Mouse (Mus musculus): Measurements from ENCODE around the gene Ankfn1. TPM values are rescaled to one million over a fixed set of nuclear protein-coding genes. Genes with fewer than 3 reads are reported as not detected.

Gene Ankfn1
- polyA plus RNA-seq, 1 experiment from 2014 or later, result 0.82 TPM

- WGBS, result 3% methylated on average over 29 of the region's 29 CpGs
- Histone ChIP-seq H3K36me3 (no peaks in the 10 kb centered on the region), H3K4me1 (replicated peaks) (peaks cover 24% of the 10 kb centered on the region), H3K27me3 (ENCODE audit: insufficient read depth, poor library complexity, severe bottlenecking) (peaks cover 4% of the 10 kb centered on the region; the same call in 1 of the 2 replicates), H3K4me3 (peak overlapping the region; percentile 43), H3K9me3 (peaks cover 8% of the 10 kb centered on the region; the same call in 1 of the 2 replicates), H3K27ac (peak overlapping the region; percentile 79)
- peak; percentile 48 for DNase-seq (ENCODE audit: low spot score)
Observed at GRCm38 (mm10) chr11:89544856-89545817, 232.3 kb downstream of the Ankfn1 start.

DNA sequence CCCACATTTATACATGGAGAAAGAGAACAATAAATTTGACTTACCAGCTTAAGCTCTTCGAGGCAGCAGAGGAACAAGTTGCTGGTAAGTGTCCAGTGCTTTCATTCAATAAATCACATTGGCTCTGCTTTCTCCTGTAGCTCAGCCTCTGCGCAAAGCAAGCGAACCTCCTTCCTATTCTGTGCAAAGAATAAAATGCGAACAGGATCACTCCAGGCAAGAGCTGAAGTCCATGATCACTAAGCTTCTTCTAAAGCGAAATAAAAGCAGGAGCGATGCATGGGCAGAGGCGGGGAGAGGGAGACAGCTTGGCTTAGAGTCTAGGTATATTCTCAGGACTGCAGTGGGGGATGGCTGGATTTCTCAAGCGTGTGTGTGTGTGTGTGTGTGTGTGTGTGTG, 239.1 kb downstream of the Ankfn1 start:
- WGBS, result 81% methylated on average over 8 of the region's 8 CpGs
- H3K9me3 ChIP-seq, result peaks cover 7% of the 10 kb centered on the region; the same call in 1 of the 2 replicates

DNA sequence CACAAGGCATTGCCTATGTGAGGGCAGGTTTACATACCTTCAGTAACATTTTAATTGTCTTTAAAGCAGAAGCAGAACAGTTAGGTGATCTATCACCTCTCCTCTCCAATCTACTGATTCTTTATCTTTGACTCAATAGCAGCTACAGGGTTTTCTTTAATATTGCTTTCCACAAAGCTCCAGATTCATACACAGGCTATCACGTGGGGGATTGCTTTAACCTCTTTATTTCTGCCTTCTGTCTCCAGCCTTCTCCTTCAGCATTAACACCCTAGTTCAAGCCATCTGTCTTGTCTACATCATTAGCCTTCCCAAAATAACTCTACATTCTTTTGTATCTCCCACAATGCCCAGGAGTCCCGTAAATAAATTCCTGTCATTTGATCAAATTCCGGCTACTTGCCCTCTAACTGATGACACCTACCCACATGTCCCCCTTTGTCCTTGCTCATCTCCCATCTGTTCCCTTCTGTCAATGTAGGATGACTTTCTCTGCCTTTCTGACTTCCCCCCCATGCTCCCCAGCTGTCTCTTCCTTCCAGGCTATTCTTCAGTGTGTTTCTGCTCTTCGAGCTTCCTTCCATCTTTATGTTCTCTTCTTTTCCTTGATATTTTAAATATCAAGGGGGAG, 249.5 kb downstream of the Ankfn1 start:
- DNase-seq (ENCODE audit: low spot score), result no peak
- WGBS, result 72% methylated on average over 4 of the region's 4 CpGs
- Histone ChIP-seq H3K36me3 (no peaks in the 10 kb centered on the region), H3K4me1 (replicated peaks) (0 out of 2 replicates have a peak, but pooled peaks cover 3% of the 10 kb centered on the region), H3K27ac (no peak overlapping the region), H3K4me3 (no peak overlapping the region), H3K9me3 (no peaks in the 10 kb centered on the region), H3K27me3 (ENCODE audit: insufficient read depth, poor library complexity, severe bottlenecking) (no peaks in the 10 kb centered on the region)

More for the DNA sequence above, 239.1 kb downstream of the Ankfn1 start:
- no peaks in the 10 kb centered on the region for H3K27me3 ChIP-seq (ENCODE audit: insufficient read depth, poor library complexity, severe bottlenecking)
- peaks cover 9% of the 10 kb centered on the region; the same call in 1 of the 2 replicates for H3K4me1 ChIP-seq (replicated peaks)
- no peak overlapping the region for H3K27ac ChIP-seq
- DNase-seq (ENCODE audit: low spot score), result no peak
- H3K4me3 ChIP-seq, result no peak overlapping the region
- H3K36me3 ChIP-seq, result no peaks in the 10 kb centered on the region

DNA sequence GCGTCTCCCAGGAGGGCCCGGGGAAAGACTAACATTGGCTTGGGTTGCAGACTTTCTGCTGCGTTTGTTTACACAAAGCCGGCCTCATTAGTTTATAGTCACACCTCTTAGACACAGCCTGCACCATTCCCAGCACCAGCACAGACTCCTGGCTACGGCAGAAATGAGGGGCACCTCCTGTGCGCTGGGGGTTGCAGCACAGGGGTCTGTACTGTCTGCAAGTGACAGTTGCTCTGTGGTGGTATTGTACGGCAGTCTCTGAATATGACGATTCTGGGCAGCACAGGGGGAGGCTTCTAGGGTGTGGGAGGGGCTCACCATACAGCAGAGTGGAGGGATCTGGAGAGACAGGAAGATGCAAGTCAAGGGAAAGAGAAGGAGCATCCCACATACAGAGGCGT, 262.0 kb downstream of the Ankfn1 start:
- 66% methylated on average over 9 of the region's 9 CpGs for WGBS
- H3K4me3 ChIP-seq, result no peak overlapping the region
- no peak overlapping the region for H3K27ac ChIP-seq
- H3K4me1 ChIP-seq (replicated peaks), result peaks cover 6% of the 10 kb centered on the region
- peaks cover 3% of the 10 kb centered on the region; the same call in 1 of the 2 replicates for H3K27me3 ChIP-seq (ENCODE audit: insufficient read depth, poor library complexity, severe bottlenecking)
- no peaks in the 10 kb centered on the region for H3K9me3 ChIP-seq
- no peaks in the 10 kb centered on the region for H3K36me3 ChIP-seq
- DNase-seq (ENCODE audit: low spot score), result no peak

DNA sequence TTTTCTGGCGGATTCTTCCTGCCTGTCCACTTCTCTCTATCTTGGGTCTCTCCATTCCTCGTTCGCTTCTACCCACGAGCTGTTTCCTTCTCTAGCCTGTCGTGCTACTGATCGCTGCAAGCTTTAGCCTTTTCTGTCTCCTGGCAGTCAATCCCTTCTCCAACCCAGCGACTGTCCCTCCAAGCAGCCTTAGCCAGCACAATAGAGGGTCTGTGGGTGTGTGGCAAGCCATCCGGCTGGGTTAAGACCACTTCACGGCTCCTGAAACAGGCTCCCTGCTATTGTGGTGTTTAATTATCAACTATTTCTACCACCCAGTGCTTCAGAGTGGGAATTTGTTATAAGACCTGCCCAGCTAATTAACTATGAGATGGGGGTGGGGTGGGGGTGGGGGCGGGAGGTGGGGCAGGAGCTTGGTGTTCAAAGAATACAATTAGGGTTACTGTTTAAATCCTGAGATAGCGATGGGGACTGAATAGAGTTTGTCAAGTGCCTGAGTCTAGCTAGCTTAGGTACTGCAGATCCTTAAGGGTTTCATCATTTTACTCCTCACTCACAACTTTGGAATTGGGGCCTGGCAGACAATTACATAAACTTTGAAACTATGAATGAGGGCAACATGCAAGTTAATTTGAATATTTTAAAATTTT, 268.7 kb downstream of the Ankfn1 start:
- Histone ChIP-seq H3K36me3 (no peaks in the 10 kb centered on the region), H3K27me3 (ENCODE audit: insufficient read depth, poor library complexity, severe bottlenecking) (peaks cover 5% of the 10 kb centered on the region; the same call in 1 of the 2 replicates), H3K27ac (peak overlapping the region; percentile 51; the same call in 1 of the 2 replicates), H3K4me3 (no peak overlapping the region), H3K9me3 (no peaks in the 10 kb centered on the region), H3K4me1 (replicated peaks) (peaks cover 27% of the 10 kb centered on the region)
- peak; percentile 16 for DNase-seq (ENCODE audit: low spot score)
- WGBS, result 18% methylated on average over 11 of the region's 11 CpGs

DNA sequence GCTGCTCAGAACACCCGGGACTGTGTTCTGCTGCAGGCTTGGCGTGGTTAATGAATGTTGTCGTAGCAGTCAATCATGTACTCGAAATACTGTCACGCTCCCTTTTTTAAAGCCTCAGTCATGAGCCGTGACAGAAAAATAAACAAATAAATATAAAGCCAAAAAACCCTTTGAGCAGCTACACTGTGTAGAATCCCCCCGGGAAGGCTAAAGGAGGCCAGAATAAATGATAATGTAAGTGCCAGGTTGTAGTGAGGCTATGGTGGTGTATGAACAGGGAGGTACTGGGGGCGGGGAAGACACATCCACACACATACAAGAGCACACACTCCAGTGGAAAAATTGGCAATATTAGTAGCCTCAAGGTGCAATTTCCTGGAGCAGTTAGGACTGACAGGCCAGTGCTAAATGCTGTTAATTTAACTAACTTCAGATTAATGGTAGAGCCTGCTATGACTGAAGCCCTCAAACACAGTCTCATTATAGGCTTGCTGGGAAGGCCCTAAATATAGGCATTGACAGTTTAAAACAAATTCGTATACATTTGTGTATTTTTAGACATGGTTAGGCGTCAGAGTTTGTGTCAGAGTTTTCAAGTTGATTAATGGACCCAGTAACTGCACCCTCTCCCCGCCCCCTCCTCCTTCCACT, 270.7 kb downstream of the Ankfn1 start:
- WGBS, result 64% methylated on average over 11 of the region's 11 CpGs
- DNase-seq (ENCODE audit: low spot score), result no peak
- Histone ChIP-seq H3K27ac (no peak overlapping the region), H3K4me1 (replicated peaks) (peaks cover 27% of the 10 kb centered on the region), H3K9me3 (no peaks in the 10 kb centered on the region), H3K36me3 (no peaks in the 10 kb centered on the region), H3K4me3 (no peak overlapping the region), H3K27me3 (ENCODE audit: insufficient read depth, poor library complexity, severe bottlenecking) (peaks cover 5% of the 10 kb centered on the region; the same call in 1 of the 2 replicates)

DNA sequence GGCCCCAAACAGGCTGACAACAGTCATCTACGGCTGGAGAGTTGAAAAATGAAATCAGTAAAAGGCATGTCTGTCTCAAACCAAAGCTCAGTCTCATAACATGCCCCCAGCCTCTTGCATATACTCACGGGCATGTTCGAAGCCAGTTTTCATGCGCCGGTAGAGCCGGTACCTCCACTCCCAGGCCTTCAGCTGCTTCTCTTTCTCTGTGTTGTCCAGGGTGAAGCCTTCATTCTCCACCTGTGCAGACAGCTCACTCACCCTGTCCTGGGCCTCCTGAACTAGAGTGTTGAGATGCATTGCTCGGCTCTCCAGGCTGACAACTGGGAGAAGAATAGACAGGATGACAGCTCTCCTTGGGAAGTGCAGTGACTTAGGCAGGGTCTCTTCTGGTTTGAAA, 272.4 kb downstream of the Ankfn1 start:
- H3K36me3 ChIP-seq, result no peaks in the 10 kb centered on the region
- no peak overlapping the region for H3K27ac ChIP-seq
- 78% methylated on average over 7 of the region's 7 CpGs for WGBS
- H3K9me3 ChIP-seq, result no peaks in the 10 kb centered on the region
- H3K27me3 ChIP-seq (ENCODE audit: insufficient read depth, poor library complexity, severe bottlenecking), result peaks cover 2% of the 10 kb centered on the region; the same call in 1 of the 2 replicates
- no peak for DNase-seq (ENCODE audit: low spot score)
- H3K4me1 ChIP-seq (replicated peaks), result peaks cover 27% of the 10 kb centered on the region
- no peak overlapping the region for H3K4me3 ChIP-seq

DNA sequence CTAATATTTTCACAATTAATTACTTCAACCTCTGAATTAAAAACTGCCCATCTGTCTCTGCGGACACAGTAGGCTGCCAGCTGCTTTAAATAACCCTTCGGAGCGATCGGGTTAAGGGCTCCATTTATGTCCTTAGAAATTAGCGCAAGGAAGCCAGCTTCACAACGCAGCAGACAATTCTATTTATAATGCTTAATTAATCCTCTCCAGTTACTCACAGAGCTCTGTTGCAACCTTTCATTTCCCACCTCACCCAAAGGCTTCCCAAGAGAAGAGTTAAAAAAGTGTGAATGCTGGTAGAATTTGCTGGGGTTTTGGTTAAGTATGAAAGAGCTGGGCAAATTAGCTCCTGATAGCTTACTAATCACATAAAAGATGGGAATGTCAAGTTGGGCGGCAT, 275.7 kb downstream of the Ankfn1 start:
- WGBS, result 77% methylated on average over 7 of the region's 7 CpGs

GRCm38 (mm10) chr11:89500961-89501360, 276.5 kb downstream of the Ankfn1 start:
- no peak for DNase-seq (ENCODE audit: low spot score)
- Histone ChIP-seq H3K9me3 (no peaks in the 10 kb centered on the region), H3K36me3 (no peaks in the 10 kb centered on the region), H3K4me3 (no peak overlapping the region), H3K27me3 (ENCODE audit: insufficient read depth, poor library complexity, severe bottlenecking) (no peaks in the 10 kb centered on the region), H3K27ac (no peak overlapping the region), H3K4me1 (replicated peaks) (no peaks in the 10 kb centered on the region)
- WGBS, result 86% methylated on average over 2 of the region's 2 CpGs

More for the DNA sequence above, 275.7 kb downstream of the Ankfn1 start:
- no peak overlapping the region for H3K27ac ChIP-seq
- H3K4me1 ChIP-seq (replicated peaks), result peaks cover 5% of the 10 kb centered on the region; the same call in 1 of the 2 replicates
- H3K9me3 ChIP-seq, result no peaks in the 10 kb centered on the region
- H3K27me3 ChIP-seq (ENCODE audit: insufficient read depth, poor library complexity, severe bottlenecking), result no peaks in the 10 kb centered on the region
- H3K36me3 ChIP-seq, result no peaks in the 10 kb centered on the region
- no peak for DNase-seq (ENCODE audit: low spot score)
- H3K4me3 ChIP-seq, result no peak overlapping the region

GRCm38 (mm10) chr11:89481084-89481483, 296.4 kb downstream of the Ankfn1 start:
- Histone ChIP-seq H3K9me3 (no peaks in the 10 kb centered on the region), H3K27me3 (ENCODE audit: insufficient read depth, poor library complexity, severe bottlenecking) (no peaks in the 10 kb centered on the region), H3K4me3 (no peak overlapping the region), H3K27ac (no peak overlapping the region), H3K4me1 (replicated peaks) (peaks cover 4% of the 10 kb centered on the region; the same call in 1 of the 2 replicates), H3K36me3 (no peaks in the 10 kb centered on the region)
- DNase-seq (ENCODE audit: low spot score), result no peak
- WGBS, result 72% methylated on average over 6 of the region's 6 CpGs

- H3K9me3 ChIP-seq, result no peaks in the 10 kb centered on the region
- H3K27me3 ChIP-seq (ENCODE audit: insufficient read depth, poor library complexity, severe bottlenecking), result no peaks in the 10 kb centered on the region
- 70% methylated on average over 5 of the region's 5 CpGs for WGBS
- H3K4me1 ChIP-seq (replicated peaks), result no peaks in the 10 kb centered on the region
- H3K27ac ChIP-seq, result no peak overlapping the region
- DNase-seq (ENCODE audit: low spot score), result no peak
- no peak overlapping the region for H3K4me3 ChIP-seq
- no peaks in the 10 kb centered on the region for H3K36me3 ChIP-seq
Observed at GRCm38 (mm10) chr11:89476927-89477326, 300.5 kb downstream of the Ankfn1 start.

DNA sequence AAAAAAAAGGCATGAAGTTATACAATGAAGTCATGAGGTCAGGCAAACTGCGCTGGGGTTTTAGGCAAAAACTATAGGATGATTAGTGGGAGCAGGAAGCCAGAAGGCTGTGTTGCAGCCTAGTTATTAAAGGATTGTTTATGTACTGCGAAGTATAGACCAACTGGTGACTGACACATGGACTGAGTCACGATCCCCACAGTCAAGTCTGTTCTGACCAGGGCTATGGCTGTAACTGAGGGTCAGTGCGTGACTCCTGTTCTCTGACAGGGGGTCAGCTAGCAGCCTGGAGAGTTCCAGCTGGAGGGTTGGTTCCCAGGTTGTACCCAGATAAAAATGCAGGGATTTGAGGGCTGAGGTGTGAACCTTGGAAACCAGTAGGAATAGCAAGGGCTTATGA, 301.4 kb downstream of the Ankfn1 start:
- Histone ChIP-seq H3K9me3 (no peaks in the 10 kb centered on the region), H3K36me3 (no peaks in the 10 kb centered on the region), H3K27me3 (ENCODE audit: insufficient read depth, poor library complexity, severe bottlenecking) (no peaks in the 10 kb centered on the region), H3K27ac (no peak overlapping the region), H3K4me3 (no peak overlapping the region), H3K4me1 (replicated peaks) (no peaks in the 10 kb centered on the region)
- WGBS, result 82% methylated on average over 4 of the region's 4 CpGs
- no peak for DNase-seq (ENCODE audit: low spot score)

All from hindbrain, embryonic 10.5 days (tissue).